Mouse (Mus musculus) cerebral cortex, adult 2 months (tissue): Measurements from ENCODE around the gene Vsig1.

ENCODE experiments used
- WGBS: fragments of 180-500 bp; shearing (Covaris S2); methylation state at CpG from one replicate; pipeline ENCODE4 v1.1.7; 2018; 5-methylcytosine and 5-hydroxymethylcytosine counted together

The Vsig1 gene

DNA sequence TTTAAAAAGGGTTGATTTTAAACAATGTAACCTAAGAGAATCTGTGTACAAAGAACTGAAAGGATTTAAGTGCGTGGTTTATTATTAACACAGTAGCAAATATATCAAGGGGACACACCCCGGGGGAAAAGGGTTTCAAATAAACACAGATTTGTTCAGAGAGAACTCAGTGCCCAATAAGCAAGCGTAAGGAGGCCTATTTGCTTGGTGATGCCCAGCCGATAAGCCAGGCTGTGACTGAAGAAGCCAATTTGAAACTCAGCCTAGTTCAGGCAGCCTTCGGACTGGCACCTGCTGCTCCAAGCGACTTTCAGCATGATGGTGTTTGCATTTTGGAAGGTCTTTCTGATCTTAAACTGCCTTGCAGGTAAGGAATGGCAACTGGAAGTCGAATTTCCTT is at the start of gene Vsig1:
Gene Vsig1, plus strand, starts transcription at position 249 of the 400 bp plus-strand sequence.
- WGBS, result 74% methylated on average over 7 of the region's 7 CpGs

DNA sequence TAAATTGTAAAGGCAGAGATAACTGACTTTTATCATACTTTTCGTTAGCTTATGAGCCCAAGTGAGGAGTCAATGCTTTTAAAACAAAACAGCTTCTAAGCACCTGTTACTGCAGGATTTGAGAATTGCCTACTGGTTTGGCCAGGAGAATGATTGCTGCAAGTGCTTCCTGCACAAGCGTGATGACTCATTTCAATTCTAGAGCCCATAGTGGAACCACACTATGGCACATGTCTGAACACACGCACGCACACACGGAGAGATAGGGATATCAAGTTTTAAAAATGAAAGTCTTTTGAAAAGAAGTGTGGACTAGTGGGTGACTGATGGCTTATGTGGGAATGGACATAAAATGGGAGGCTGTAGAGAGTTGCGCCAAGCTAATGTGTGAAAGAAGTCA is 44.6 kb upstream of the Vsig1 start:
- WGBS, result 90% methylated on average over 6 of the region's 6 CpGs

DNA sequence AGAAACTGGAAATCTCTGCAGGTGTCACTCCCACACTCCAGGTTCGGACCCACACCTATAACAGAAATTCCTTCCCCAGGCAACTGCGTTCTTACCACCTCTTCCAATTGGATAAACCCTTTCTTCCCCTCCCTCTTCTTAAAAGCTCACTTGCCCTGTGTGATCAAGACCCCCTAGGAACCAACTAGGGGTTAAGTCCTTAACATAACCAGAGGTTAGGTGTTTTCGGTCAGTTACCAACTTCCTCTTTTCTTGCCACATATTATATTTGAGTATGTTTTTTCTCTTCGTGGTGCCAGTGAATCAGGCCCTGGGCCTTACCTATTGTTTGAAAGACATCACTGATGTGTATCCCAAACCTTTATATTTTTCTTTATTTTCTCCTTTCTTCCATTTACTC is 44.0 kb upstream of the Vsig1 start:
- 92% methylated on average over 4 of the region's 4 CpGs for WGBS

DNA sequence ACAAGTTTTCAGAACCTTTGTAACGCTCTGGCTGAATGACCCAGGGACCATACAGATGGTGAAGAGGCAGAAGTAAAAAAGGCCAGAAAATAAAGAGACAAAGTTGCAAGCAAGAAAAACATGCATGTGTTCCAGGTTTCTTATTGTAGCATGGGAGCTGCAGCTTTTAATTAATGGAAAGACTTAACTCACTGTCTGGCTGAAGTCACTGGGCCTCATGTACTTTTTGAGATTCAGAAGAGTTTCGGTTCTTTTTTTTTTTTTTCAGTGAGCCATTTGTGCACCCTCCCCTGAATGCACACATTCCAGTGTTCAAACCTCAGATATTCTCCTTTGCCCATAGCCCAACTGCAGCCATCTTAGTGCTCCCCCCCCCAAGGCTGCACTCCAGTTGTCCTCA is 20.2 kb upstream of the Vsig1 start:
- WGBS, result 82% methylated on average over 2 of the region's 2 CpGs

DNA sequence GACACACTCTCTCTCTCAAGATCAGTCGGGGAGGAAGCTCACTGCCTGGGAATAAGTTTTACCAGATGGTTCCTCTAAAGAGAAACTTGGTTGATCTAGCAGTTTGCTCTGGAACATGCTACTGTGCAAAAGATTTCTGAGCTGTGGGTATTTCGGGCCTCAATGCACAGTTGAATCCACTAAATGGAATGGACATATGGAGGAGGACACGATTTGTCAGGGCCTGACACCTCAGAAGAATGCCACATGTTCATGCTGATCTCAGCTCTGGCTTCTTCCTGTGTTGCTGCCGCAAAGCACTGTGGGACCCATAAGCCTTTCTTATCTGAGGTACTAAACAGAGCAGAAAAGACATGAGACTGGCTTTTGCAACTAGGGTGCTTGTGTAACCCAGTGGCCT is 15.6 kb upstream of the Vsig1 start:
- 56% methylated on average over 4 of the region's 4 CpGs for WGBS

DNA sequence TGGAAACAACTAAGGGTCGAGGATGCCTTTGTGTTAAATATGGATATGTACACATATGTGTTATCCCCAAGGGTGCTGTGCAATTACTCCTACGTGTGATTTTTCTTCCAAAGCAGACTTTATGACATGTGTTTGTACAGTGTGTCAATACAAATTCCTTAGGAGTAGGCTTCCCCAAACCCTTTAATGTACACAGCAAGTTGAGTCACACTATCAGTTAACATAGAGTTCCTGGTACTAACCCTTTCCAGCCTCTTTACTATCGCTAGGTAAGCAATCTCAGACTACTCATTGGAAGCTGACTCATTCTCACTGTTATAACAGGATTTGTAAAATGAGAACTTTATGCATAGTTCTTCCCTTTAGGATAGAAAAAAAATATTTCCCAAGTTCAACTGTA is 3.9 kb upstream of the Vsig1 start:
- WGBS, result 70% methylated on average over 3 of the region's 3 CpGs

DNA sequence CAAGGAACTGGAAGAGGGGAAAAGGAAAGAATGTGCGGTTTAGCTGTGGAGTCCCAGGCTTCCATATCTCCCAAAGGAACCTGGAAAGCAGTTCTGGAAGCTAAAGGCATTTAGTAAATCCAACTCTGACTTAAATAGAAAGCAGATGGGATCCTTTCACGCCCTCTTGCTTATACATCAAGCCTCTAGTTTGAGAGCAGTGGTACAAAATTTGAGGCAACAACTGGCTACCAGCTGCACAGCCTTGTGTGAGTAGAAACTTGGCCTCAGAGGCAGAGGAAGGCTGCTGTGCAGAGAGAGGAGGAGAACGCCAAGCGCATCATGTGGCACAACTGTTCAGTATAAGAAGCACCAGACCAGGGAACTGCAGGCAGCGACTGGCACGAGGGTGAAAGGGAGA is 13.9 kb downstream of the Vsig1 start:
- 58% methylated on average over 6 of the region's 6 CpGs for WGBS

DNA sequence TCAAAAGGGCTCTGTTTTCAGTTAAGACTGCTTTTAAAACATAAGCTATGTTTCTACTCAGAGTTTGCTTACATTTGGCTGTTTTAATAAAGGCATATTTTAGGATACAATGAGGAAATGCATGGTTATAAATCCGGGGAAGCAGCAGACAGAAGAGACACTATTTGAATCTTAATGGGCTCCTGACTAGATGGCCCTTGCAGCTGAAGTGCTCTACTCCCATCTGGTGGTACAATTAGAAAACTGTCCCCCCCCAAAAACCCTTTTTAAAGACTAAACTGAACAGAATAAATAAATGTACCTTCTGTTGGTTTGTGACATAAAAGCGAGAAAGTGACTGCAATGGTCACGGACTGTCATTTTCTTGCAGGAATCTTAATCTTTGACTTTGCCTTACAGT is 24.7 kb downstream of the Vsig1 start:
- WGBS, result 40% methylated on average over 3 of the region's 3 CpGs

DNA sequence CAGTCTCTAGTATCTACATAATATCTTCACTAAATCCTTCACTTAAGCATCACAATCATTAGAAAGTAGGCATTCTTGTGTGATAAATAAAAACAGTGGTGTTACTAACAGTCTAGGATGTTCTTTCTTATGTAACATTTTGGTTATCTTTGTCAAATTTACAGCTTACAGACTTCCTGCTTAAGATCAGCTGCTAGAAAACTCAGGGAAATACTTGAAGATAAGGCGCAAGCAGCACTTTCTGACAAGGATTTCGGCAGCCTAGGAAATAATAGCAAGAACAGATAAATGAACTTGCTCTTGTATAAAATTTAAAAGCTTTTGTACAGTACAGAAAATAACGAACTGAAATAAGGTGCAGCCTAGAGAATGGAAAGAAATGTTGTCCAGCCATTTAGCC is 25.9 kb downstream of the Vsig1 start:
- 90% methylated on average over 3 of the region's 3 CpGs for WGBS

DNA sequence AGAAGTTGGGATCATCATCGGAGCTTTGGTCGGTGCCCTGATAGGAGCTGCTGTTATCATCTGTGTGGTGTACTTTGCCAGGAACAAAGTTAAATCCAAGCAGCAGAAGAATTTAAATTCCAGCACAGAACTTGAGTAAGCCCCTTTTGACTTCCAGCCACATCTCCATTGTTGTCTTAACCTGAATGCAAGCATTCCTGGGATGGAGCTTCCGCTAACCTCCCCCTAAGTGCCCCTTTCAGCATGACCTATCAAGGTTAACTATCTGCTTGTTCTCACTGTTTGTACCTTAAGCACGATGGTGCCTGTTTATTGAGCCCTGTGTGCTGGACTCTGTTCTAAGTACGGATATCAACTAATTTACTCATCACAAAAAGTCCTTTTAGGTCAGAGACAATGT is 28.9 kb downstream of the Vsig1 start:
- WGBS, result 85% methylated on average over 5 of the region's 5 CpGs

DNA sequence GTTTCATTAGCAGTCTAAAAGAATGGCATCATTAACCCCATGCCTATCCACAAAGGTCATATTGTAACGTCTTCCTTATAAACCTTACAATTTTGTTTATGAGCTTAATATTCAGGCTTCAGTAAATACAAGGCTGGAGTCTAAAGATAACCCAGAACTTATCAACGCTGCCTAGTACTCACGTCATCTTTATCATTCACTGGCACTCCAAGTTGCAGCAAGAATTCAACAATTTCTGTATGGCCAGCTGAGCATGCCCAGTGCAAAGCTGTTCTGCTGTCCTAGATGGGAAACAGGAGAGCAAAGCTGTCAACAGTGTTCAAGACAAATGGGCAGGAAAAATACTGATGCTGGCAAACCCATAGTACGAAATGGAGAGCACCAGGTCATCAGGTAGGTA is 46.2 kb downstream of the Vsig1 start:
- WGBS, result 93% methylated on average over 4 of the region's 4 CpGs

DNA sequence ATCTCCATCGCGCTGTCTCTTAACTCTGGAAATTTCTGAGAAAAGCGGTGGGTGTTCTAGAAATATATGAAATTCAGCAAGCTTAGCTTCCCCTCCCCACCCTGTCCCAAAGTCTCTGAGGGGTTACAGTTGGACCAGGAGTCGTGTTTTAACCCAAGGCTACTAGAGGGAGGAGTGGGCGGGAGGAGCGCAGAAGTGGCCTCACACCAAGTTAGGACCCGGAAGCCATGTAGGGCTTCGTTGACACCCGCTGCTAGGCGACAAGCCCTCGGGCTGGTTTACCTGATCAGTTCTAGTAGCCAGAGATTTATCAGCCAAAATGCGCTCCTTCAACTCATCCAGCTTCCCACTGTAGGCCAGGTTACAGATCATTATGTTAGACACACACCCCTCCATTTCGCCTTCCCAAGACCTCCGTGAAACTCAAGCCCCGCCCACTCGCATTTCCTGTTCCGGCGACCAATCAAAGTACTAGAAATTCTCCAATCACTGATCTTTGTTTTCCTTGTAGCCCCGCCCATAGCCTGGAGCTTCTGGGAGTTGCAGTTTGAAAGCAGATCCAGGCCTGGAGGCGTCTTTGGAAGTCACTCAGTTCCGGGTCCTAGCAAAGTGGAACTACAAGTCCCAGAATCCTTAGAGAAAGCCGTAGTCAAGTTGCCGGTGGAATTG is 49.0 kb downstream of the Vsig1 start, which contains the start of the genes Psmd10 and Atg4a:
Gene Psmd10, minus strand, starts transcription at position 457 of the 669 bp plus-strand sequence.
Gene Atg4a, plus strand, starts transcription at position 636 of the 669 bp plus-strand sequence.
- 5% methylated on average over 23 of the region's 23 CpGs for WGBS

DNA sequence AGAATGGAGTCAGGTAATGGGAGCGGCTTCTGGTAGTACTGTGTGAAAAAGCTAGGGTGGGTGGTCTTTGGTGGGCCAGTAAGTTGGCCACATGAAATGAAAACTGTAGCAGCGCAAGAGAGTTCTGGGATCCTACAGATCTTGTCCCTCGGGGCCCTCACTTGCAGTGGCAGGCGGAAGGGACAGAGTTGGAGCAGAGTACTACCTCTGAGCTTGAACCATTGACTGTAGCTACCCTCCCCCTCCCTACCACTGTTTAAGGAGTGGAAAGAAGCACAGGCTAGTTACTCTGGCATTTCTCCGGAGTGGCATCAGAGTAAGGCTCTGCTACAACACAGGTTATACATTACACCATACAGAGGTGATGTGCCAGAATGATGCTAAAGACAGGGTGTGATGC is 49.6 kb downstream of the Vsig1 start:
- WGBS, result 2% methylated on average over 4 of the region's 5 CpGs

DNA sequence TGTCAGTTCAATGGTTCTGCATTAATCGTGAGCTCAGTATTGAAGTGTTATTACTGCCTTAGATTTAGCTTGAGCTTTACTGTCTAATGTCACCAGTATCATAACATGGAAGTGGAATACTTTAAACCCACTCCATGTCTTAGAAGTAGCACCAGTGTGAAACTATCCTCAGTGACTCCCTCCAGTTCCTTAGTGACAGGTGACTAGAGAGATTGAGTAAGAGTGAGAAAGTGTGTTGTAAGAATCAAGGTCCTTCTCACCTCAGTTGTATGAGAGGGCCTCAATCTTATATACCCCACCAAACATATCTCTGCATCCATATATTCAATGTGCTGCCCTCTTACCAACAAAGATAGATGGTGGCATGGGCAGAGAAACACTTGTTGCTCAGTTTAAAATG is 71.5 kb downstream of the Vsig1 start:
- WGBS, result 88% methylated on average over 1 of the region's 1 CpGs

DNA sequence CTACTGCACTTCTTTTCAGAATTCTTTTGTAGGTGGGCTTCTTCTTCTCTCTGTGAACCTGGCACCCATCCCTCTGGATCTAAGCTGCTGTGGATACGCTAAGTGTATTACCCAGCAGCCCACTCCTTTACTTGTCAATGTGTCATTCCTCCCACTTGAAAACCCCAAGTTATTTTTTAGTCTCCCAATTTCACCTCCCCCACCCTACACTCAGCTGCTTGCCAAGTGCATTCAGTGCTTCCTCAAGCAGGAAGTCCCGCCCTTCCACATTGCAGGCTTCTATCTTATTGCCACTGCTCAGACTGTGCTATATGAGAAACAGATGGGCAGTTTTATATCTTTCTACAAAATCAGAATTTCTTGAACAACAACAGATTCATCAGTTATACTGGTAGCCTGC is 72.1 kb downstream of the Vsig1 start:
- 22% methylated on average over 2 of the region's 2 CpGs for WGBS

DNA sequence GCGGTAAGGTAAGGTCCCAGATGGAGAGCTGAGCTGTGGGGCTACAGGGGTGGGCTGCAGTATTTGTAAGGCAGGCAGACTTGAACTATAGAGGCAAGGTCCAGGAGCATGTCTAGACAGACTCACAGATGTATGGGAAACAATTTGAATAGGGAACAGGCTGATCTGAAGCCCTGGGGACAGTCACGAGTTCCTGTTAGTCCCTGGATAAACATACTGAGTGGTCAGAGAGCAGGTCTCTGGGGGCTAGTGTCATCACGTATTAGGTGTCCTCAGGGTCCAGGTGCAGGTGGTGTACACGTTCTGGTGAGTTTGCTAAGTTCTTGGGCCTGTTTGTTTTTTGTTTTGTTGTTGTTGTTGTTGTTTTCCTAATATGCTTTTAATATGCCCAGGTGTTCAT is 72.8 kb downstream of the Vsig1 start:
- 58% methylated on average over 4 of the region's 4 CpGs for WGBS

DNA sequence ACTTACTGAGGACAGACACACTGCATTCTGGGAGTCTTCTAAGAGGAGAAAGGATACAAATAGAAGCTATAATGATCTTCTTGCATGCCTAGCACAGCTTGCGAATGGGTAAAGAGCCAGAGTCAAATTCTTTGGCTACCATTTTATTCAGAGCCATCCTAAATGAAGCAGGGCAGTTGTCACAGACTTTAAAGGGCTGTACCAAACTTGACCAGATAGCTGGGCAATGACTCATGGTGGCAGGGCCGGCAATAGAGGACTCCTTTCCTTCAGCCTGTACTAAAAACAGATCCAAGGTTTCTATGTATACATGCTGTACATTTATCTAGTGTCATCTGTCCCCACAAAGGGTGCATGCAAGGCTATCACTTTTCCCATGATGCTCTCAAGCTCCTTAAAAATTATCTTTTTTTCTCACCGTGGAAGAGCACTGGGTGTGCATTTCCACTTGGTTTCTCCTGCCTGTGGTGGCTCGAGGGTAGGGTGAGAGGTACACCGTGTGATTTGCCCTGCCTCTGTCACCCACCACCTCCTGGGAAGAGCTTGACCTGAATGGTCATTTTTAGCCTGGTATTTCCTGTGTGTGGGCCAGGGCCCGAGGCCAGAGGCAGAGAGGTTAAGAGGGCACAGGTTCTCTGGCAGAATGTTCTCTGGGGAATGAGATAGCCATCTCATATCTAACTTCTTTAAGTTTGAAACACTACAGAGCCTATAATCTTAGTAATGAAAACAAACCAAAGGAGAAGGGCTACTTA is 76.0 kb downstream of the Vsig1 start:
- WGBS, result 49% methylated on average over 6 of the region's 6 CpGs

DNA sequence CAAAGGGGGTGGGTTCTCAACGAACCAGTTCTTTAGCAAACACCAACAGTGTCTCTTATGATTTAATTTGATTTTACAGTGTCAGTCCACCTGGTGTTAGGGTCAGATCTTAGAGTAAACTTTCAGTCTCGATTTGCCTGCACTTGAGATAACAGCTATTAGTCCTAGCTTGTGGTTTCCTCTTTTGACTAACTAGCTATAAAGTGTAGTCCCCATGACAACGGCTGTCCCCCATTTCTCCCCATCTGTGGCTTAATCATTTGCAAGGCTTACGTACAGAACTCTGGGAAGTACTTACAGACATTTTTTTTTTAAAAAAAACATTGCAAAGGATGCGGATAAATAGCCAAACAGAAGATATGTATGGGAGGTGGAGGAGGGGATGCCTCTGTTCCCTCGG is 77.4 kb downstream of the Vsig1 start:
- 54% methylated on average over 6 of the region's 6 CpGs for WGBS

DNA sequence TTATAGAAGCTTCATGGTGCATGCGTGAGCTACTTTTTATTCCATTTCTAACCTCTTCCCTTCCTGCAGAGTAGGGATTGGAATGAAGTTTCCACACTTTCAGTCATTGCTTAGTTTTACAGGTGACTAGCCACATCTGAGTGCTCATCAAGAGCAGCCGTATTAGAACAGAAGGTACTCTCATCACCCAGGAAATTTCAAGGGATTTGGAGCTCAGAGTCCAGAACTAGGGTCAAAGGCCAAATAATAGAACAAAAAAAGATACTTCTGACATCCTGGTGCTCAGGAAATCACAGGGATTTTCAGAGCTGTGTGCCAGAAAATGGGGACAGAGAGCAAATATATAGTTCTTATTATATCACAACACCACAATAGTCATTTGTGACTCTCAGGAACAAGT is 77.8 kb downstream of the Vsig1 start:
- 84% methylated on average over 2 of the region's 2 CpGs for WGBS
